Mouse (Mus musculus) Patski (cell line): ENCODE measurements around the gene Tmem176a. TPM values are rescaled to one million over a fixed set of nuclear protein-coding genes. Genes with fewer than 3 reads are reported as not detected.

Experiments used
- ATAC-seq: fragments of 100-300 bp; one replicate; pipeline ENCODE4 v1.8.0; 2021
- CTCF ChIA-PET: fragments of 350-600 bp; sonication (Branson Sonifier 250); formaldehyde crosslinking; loops from one replicate; lab custom pipeline; 2022; ENCODE audit warnings: inconsistent platforms; lab: Charles Lee
- POLR2A ChIA-PET: fragments of 350-600 bp; sonication (Branson Sonifier 250); formaldehyde crosslinking; loops from one replicate; lab custom pipeline; 2022; ENCODE audit warnings: antibody characterized with exemption, inconsistent platforms; lab: Charles Lee
- DNase-seq: peaks from one replicate; pipeline ENCODE4 v3.0.0-alpha.2; 2011; ENCODE audit warnings: low read depth, low spot score
- H3K27me3 ChIP-seq: fragments of 371-371 bp; one replicate; pipeline ENCODE4 v1.5.1; 2021
- CTCF ChIP-seq: fragments of 100-300 bp; IDR thresholded peaks from one replicate; pipeline ENCODE4 v1.5.1; 2021
- in situ Hi-C: fragments of 300-500 bp; cut with MboI; formaldehyde crosslinking; loops from 3 replicates; pipeline ENCODE4 v1.11.1; 2018; ENCODE audit warnings: low pct_unique_long_range_greater_than_20kb, mixed read lengths
- polyA plus RNA-seq: library from polyadenylated mRNA; unstranded; gene quantifications from one replicate; pipeline ENCODE4 v1.2.3, GENCODE M21; 2021

The Tmem176a gene
- polyA plus RNA-seq, 1 experiment from 2014 or later: 1,783 TPM

- POLR2A ChIA-PET: interaction anchor here (1.3 to 1.7 kb wide), 3 partner anchors 8 to 16 kb away, joined by 3 to 8 read pairs (median 8); partner anchors contain the start of genes Tmem176a and Tmem176b
- in situ Hi-C loops: no loop called here
- no peak for DNase-seq
- TF ChIP-seq CTCF: no peak
- no peak for ATAC-seq
- no peaks in the 10 kb centered on the region for H3K27me3 ChIP-seq
- CTCF ChIA-PET: interaction anchor here (1.2 to 14.5 kb wide), 3 partner anchors 11 to 34 kb away, joined by 3 to 112 read pairs (median 3); partner anchors contain the start of gene Tmem176b
Observed at GRCm38 (mm10) chr6:48825016-48825415, 15.7 kb upstream of the Tmem176a start.

- in situ Hi-C loops: no loop called here
- no peak for DNase-seq
- POLR2A ChIA-PET: interaction anchor here (1.7 to 5.0 kb wide), 2 partner anchors 10 to 13 kb away, joined by 5 to 34 read pairs; partner anchors contain the start of genes Tmem176a and Tmem176b
- no peaks in the 10 kb centered on the region for H3K27me3 ChIP-seq
- no peak for TF ChIP-seq CTCF
- ATAC-seq: peak; percentile 81
- CTCF ChIA-PET: interaction anchor here (0.8 to 1.4 kb wide), 2 partner anchors 12 kb away, joined by 3 to 5 read pairs; partner anchors contain the start of genes Tmem176a and Tmem176b
Observed at GRCm38 (mm10) chr6:48828976-48829375, 11.7 kb upstream of the Tmem176a start.

DNA sequence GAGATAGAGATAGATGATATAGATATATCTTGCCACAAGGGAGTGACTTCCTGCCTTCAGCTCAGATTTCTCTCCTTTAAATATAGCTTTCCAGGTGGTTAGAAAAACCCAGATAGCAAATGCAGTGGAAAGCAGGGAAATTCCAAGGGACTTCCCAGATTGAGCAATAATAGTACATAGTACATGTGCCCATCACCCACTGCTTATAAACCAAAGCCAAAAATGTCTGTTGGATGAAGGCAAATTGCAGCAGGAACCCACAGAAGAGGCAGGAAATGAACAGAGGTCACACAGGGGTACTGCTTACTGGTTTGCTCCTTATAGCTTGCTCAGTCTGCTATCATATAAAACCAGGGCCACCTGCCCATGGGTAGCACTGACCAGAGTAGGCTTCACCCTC lies 11.1 kb upstream of the Tmem176a start:
- no peak for TF ChIP-seq CTCF
- ATAC-seq (peak; percentile 27), DNase-seq (peak; percentile 39)
- in situ Hi-C loops: no loop called here
- ChIA-PET POLR2A (interaction anchor here (0.6 to 5.0 kb wide), 7 partner anchors 8 to 938 kb away, joined by 3 to 34 read pairs (median 4); partner anchors contain the start of genes Tmem176a and Tmem176b), CTCF (interaction anchor here (1.2 to 1.4 kb wide), 2 partner anchors 12 to 15 kb away, joined by 4 to 5 read pairs; partner anchors contain the start of genes Tmem176a and Tmem176b)
- no peaks in the 10 kb centered on the region for H3K27me3 ChIP-seq

- DNase-seq: no peak
- no peaks in the 10 kb centered on the region for H3K27me3 ChIP-seq
- CTCF ChIA-PET: interaction anchor here (1.2 to 1.4 kb wide), 3 partner anchors 11 to 14 kb away, joined by 3 to 5 read pairs (median 4); partner anchors contain the start of genes Tmem176a and Tmem176b
- ATAC-seq: no peak
- POLR2A ChIA-PET: interaction anchor here (0.6 to 5.0 kb wide), 8 partner anchors 9 to 938 kb away, joined by 3 to 34 read pairs (median 4); partner anchors contain the start of genes Tmem176a and Tmem176b
- in situ Hi-C loops: no loop called here
- TF ChIP-seq CTCF: no peak
Observed at GRCm38 (mm10) chr6:48830241-48830640, 10.5 kb upstream of the Tmem176a start.

DNA sequence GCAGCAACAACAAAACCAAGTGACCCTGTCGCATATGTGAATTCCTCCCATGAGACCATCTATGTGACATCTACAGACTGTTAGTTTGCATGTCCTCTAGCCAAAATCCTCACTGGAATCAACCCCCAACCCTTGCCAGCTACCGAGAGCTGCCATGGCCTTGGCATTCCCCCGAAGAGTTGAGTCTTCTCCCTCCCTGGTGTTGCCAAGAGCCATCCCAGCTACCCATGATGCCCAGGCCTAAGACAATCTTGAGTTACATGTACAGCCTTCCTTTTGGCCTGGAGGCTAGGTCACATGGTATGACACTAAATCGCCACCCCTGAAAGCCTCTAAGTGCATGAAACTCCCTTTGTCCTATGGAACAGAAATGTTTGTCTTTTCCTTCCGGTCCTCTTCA lies 9.6 kb upstream of the Tmem176a start:
- no peak for ATAC-seq
- H3K27me3 ChIP-seq: no peaks in the 10 kb centered on the region
- in situ Hi-C loops: no loop called here
- DNase-seq: no peak
- no peak for TF ChIP-seq CTCF
- ChIA-PET POLR2A (interaction anchor here (1.4 to 5.0 kb wide), 2 partner anchors 9 to 11 kb away, joined by 4 to 34 read pairs; partner anchors contain the start of genes Tmem176a and Tmem176b), CTCF (interaction anchor here (1.2 kb wide), 1 partner anchor 10 kb away, joined by 3 read pairs; the partner anchor contains the start of gene Tmem176b)

GRCm38 (mm10) chr6:48832426-48832825 lies 8.3 kb upstream of the Tmem176a start:
- ChIA-PET POLR2A (interaction anchor here (2.1 to 5.0 kb wide), 2 partner anchors 8 to 10 kb away, joined by 8 to 34 read pairs; partner anchors contain the start of genes Tmem176a and Tmem176b), CTCF (no interaction called here)
- in situ Hi-C loops: no loop called here
- ATAC-seq: no peak
- TF ChIP-seq CTCF: no peak
- DNase-seq: no peak
- H3K27me3 ChIP-seq: no peaks in the 10 kb centered on the region

GRCm38 (mm10) chr6:48833515-48833914 lies 7.2 kb upstream of the Tmem176a start:
- ChIA-PET POLR2A (interaction anchor here (2.1 kb wide), 1 partner anchor 9 kb away, joined by 8 read pairs; no protein-coding TSS in a partner anchor), CTCF (no interaction called here)
- DNase-seq (no peak), ATAC-seq (no peak)
- TF ChIP-seq CTCF: no peak
- H3K27me3 ChIP-seq: no peaks in the 10 kb centered on the region
- in situ Hi-C loops: no loop called here

DNA sequence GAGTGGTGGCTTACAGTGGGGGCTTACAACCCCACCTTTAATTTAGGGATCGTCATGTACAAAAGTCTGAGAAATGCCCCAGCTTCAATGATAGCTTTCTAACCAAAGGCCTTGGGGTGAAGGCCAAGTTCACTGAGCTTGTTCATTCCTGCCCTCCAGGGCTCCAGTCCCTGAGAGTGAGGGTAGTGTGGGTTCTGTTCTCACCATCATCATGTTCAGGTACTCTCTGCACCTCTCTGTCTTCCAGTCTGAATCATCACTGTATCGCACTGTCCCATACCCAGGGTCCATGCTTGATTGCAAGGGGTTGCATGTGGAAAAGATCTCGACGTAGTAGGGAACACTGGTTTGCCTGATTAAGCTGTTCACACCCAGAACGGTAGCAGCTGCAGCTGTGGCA lies 5.5 kb upstream of the Tmem176a start:
- TF ChIP-seq CTCF: no peak
- in situ Hi-C loops: no loop called here
- no peak for ATAC-seq
- ChIA-PET CTCF (interaction anchor here (0.8 to 2.6 kb wide), 3 partner anchors 9 to 18 kb away, joined by 3 to 9 read pairs (median 3); no protein-coding TSS in a partner anchor), POLR2A (interaction anchor here (0.7 kb wide), 1 partner anchor 10 kb away, joined by 3 read pairs; no protein-coding TSS in a partner anchor)
- no peak for DNase-seq
- no peaks in the 10 kb centered on the region for H3K27me3 ChIP-seq

GRCm38 (mm10) chr6:48836146-48836545 lies 4.6 kb upstream of the Tmem176a start:
- no peak for DNase-seq
- no peaks in the 10 kb centered on the region for H3K27me3 ChIP-seq
- CTCF ChIA-PET: interaction anchor here (1.3 to 2.6 kb wide), 2 partner anchors 10 to 19 kb away, joined by 3 to 9 read pairs; no protein-coding TSS in a partner anchor
- in situ Hi-C loops: no loop called here
- no peak for TF ChIP-seq CTCF
- ATAC-seq: no peak
- POLR2A ChIA-PET: interaction anchor here (0.7 kb wide), 1 partner anchor 11 kb away, joined by 3 read pairs; no protein-coding TSS in a partner anchor

DNA sequence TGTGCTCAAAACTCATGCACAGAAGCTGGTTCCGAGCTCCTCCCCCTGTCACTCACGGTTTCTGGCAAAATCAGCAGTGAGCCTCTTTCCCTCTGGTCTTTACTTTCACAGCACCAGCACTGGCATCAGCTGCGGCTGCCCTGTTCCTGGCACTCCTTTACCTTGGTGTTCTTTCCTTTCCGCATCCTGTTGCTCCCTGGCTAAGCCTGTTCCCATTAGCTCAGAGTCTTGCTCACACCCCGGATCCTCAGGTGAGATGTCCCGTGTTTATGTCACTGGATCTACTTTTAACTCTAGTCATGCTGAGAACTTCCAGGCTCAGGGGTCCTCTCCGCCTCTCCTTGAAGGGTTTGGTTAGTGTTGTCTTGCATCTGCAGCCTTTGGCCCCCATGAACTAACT lies 3.2 kb upstream of the Tmem176a start:
- ATAC-seq: no peak
- H3K27me3 ChIP-seq: no peaks in the 10 kb centered on the region
- POLR2A ChIA-PET: interaction anchor here (1.3 to 1.7 kb wide), 2 partner anchors 9 to 16 kb away, joined by 7 read pairs; no protein-coding TSS in a partner anchor
- CTCF ChIA-PET: interaction anchor here (7.3 kb wide), 1 partner anchor 21 kb away, joined by 73 read pairs; no protein-coding TSS in a partner anchor
- no peak for DNase-seq
- no peak for TF ChIP-seq CTCF
- in situ Hi-C loops: no loop called here
